Mouse (Mus musculus): ENCODE data around the gene Uts2r. TPM values are rescaled to one million over a fixed set of nuclear protein-coding genes. Genes with fewer than 3 reads are reported as not detected.

Gene Uts2r
- polyA plus RNA-seq, 1 experiment = not detected

DNA sequence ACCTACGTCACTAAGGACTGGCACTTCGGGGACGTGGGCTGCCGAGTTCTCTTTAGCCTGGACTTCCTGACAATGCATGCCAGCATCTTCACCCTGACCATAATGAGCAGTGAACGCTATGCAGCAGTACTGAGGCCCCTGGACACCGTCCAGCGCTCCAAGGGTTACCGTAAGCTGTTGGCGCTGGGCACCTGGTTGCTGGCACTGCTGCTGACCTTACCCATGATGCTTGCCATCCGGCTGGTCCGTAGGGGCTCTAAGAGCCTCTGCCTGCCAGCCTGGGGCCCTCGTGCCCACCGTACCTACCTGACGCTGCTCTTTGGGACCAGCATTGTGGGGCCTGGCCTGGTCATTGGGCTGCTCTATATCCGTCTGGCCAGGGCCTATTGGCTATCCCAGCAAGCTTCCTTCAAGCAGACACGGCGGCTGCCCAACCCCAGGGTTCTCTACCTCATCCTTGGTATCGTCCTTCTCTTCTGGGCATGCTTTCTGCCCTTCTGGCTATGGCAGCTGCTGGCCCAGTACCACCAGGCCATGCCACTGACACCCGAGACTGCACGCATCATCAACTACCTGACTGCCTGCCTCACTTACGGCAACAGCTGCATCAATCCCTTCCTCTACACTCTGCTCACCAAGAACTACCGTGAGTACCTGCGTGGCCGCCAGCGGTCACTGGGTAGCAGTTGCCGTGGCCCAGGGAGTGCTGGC, 720 bp downstream of the Uts2r start:
- no peak for DNase-seq (ENCODE audit: low spot score)

GRCm38 (mm10) chr11:121163751-121164150, 3.7 kb downstream of the Uts2r start:
- no peak for DNase-seq (ENCODE audit: low spot score)

- DNase-seq (ENCODE audit: low spot score) = no peak
These were observed 13.1 kb downstream of the Uts2r start for GRCm38 (mm10) chr11:121173203-121173602.

- DNase-seq (ENCODE audit: low spot score) = no peak
These were observed 14.2 kb downstream of the Uts2r start for GRCm38 (mm10) chr11:121174234-121174633.

- DNase-seq (ENCODE audit: low spot score) = peak; percentile 21
These were observed 16.5 kb downstream of the Uts2r start for GRCm38 (mm10) chr11:121176285-121177270.

DNA sequence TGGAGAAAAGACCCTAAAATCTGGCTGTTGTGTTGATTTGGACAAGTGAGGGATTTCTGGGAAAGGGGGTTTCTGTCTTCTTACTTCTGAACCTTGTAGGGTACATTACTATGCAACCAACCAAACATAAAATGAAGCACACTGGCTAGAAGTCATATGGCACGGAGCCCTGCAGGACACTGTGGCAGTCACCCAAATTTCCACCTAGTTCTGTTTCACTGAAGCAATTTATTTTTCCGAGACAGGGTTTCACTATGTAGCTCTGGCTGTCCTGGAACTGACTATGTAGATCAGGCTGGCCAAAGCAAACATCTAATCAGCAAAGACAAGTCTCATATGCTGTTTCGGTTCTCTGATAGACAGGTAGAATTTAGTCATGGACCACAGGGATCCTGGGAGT, 29.6 kb downstream of the Uts2r start:
- DNase-seq (ENCODE audit: low spot score) = no peak

- DNase-seq (ENCODE audit: low spot score) = no peak
These were observed 32.7 kb downstream of the Uts2r start for GRCm38 (mm10) chr11:121192742-121193141.

- DNase-seq (ENCODE audit: low spot score) = no peak
These were observed 33.3 kb downstream of the Uts2r start for GRCm38 (mm10) chr11:121193415-121193814.

DNA sequence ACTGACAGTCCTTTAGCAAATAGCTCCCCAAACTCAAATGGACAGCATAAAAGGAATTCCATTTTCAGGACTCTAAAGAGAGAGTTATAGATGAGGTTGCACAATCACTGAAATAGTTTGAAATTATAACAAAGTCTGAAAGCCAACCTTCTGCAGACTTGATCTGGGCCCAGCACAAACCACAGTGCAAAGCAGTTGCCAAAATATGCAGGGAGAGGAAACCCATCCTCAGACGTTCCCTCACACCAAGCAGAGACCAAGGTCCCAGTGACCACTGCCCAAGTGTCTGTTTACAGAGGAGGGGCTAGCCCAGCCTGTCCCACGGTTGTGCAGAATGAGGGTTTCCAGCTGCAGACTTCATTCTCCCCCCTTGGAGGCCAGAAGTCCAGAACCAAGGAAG, 38.6 kb downstream of the Uts2r start:
- no peak for DNase-seq (ENCODE audit: low spot score)

DNA sequence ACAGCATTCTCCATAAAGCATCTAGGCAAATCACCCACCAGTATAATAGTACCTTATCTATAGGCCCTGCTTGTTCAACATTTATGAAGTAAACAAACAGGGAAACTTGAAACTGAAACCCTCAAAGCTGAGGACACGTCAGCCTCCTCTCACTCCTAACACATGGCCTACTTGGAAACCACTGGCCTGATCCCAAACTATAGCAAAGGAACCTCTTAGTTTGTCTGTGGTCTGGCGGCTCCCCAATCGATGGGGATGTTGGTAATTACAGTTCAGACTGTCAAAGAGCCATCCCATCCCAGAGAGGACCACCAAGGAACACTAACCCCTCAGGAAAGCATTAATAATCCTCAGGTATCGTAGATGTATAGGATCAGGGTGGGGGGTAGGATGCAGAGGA, 39.8 kb downstream of the Uts2r start:
- DNase-seq (ENCODE audit: low spot score) = no peak

- DNase-seq (ENCODE audit: low spot score) = no peak
These were observed 40.7 kb downstream of the Uts2r start for GRCm38 (mm10) chr11:121200781-121201180.

- no peak for DNase-seq (ENCODE audit: low spot score)
These were observed 41.5 kb downstream of the Uts2r start for GRCm38 (mm10) chr11:121201436-121202198.

- no peak for DNase-seq (ENCODE audit: low spot score)
These were observed 43.7 kb downstream of the Uts2r start for GRCm38 (mm10) chr11:121203859-121204160.

- peak; percentile 87 for DNase-seq (ENCODE audit: low spot score)
These were observed 44.3 kb downstream of the Uts2r start, which contains the start of the genes Hexdc and Ogfod3 for GRCm38 (mm10) chr11:121204161-121205006. Gene Hexdc (plus strand): TSS chr11:121204433. Gene Ogfod3 (minus strand): TSS chr11:121204711.

Other genes starting within 250 kb of the Uts2r start
- 3.8 and 4.1 TPM in 2 replicates for gene Ccdc57, start 227.4 kb upstream of the Uts2r start, polyA plus RNA-seq (2012; rRNA removed)
- 16.5 and 17.3 TPM in 2 replicates for gene Slc16a3, start 211.8 kb upstream of the Uts2r start, polyA plus RNA-seq (2012; rRNA removed)
- 106 and 110 TPM in 2 replicates for gene Csnk1d, start 168.9 kb upstream of the Uts2r start, polyA plus RNA-seq (2012; rRNA removed)
- gene Cd7, start 120.9 kb upstream of the Uts2r start, polyA plus RNA-seq (2012; rRNA removed) = 1.1 and 1.6 TPM in 2 replicates
- gene Sectm1b, start 96.7 kb upstream of the Uts2r start, polyA plus RNA-seq (2012; rRNA removed) = not detected in 2 replicates
- gene Sectm1a, start 79.1 kb upstream of the Uts2r start, polyA plus RNA-seq (2012; rRNA removed) = 0.28 and 0.53 TPM in 2 replicates
- gene Tex19.2, start 41.6 kb upstream of the Uts2r start, polyA plus RNA-seq (2012; rRNA removed) = 0.04 TPM in 1 of 2 replicates, not detected in the other
- gene Tex19.1, start 14.1 kb upstream of the Uts2r start, polyA plus RNA-seq (2012; rRNA removed) = 0.06 TPM in 1 of 2 replicates, not detected in the other
- 18.6 and 27.6 TPM in 2 replicates for gene Hexdc, start 44.2 kb downstream of the Uts2r start, polyA plus RNA-seq (2012; rRNA removed)
- gene Ogfod3, start 44.4 kb downstream of the Uts2r start, polyA plus RNA-seq (2012; rRNA removed) = 7.4 and 9.9 TPM in 2 replicates
- gene Cybc1, start 69.1 kb downstream of the Uts2r start, polyA plus RNA-seq (2012; rRNA removed) = 43.4 and 56.3 TPM in 2 replicates
- gene Narf, start 77.0 kb downstream of the Uts2r start, polyA plus RNA-seq (2012; rRNA removed) = 19.3 and 23.2 TPM in 2 replicates
- 15.9 and 18.8 TPM in 2 replicates for gene Foxk2, start 99.7 kb downstream of the Uts2r start, polyA plus RNA-seq (2012; rRNA removed)
- 50.2 and 62.7 TPM in 2 replicates for gene Wdr45b, start 194.2 kb downstream of the Uts2r start, polyA plus RNA-seq (2012; rRNA removed)
- gene Rab40b, start 228.0 kb downstream of the Uts2r start, polyA plus RNA-seq (2012; rRNA removed) = 4.3 and 4.5 TPM in 2 replicates

Data from urinary bladder, adult 2 months (tissue).